Mouse (Mus musculus): ENCODE measurements around the gene Plcd3.

DNA sequence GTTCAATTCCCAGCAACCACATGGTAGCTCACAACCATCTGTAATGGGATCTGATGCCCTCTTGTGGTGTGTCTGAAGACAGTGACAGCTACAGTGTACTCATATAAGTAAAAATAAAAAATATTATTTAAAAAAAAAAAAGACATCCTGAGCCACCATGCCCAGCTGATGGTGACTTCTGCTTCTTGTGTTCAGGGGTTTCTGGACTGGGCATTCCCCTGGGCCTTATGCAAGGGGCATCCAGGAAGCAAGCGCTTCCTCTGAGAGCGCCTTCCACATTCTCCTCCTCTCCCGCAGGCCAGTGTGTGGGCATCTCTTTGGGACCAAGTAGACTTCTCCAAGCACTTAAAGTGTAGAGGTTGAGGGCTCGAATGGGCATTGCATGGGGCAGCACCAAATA lies 44.9 kb upstream of the Plcd3 start:
- TF ChIP-seq CEBPB (IDR thresholded peaks at IDR 0.05; ENCODE audit: insufficient read depth, poor library complexity, severe bottlenecking) (no peak), POLR2A (IDR thresholded peaks at IDR 0.05; ENCODE audit: insufficient read length, low read depth) (no peak), POLR2AphosphoS2 (IDR thresholded peaks at IDR 0.05; ENCODE audit: insufficient read length, low read depth) (no peak)

All from myocyte (in vitro differentiated cells).